Mouse (Mus musculus): ENCODE results near the gene Srm. TPM values are rescaled to one million over a fixed set of nuclear protein-coding genes. Genes with fewer than 3 reads are reported as not detected.

The Srm gene
- polyA plus RNA-seq, 1 experiment from 2014 or later = 156 TPM

DNA sequence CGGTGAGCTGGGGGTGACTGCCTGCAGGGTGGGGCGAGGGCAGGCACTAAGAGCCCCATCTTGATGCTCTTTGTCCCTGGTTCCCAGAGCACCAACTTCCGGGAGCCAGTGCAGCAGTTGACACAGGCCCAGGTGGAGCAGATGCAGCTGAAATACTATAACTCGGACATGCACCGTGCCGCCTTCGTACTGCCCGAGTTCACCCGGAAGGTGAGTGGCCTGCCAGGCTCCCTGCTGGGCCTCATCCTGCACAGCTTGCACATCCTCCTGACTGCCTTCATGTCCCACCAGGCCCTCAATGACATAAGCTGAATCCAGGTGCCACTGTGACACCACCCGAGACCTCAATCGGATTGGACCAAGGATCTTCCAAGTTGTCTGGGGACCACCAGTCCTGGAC, 2.7 kb downstream of the Srm start:
- DNase-seq (ENCODE audit: low spot score) = no peak
- 96% methylated on average over 11 of the region's 11 CpGs for WGBS
- ATAC-seq (ENCODE audit: low FRiP score) = no peak
- no peaks in the 10 kb centered on the region for H3K27me3 ChIP-seq (ENCODE audit: control insufficient read depth, insufficient read depth, low read length)
- H3K9me3 ChIP-seq (ENCODE audit: control insufficient read depth, low read length) = no peaks in the 10 kb centered on the region
- H3K9ac ChIP-seq (ENCODE audit: low read depth, low read length) = no peak overlapping the region
- H3K4me3 ChIP-seq (ENCODE audit: low read depth, low read length) = no peak overlapping the region
- H3K4me2 ChIP-seq (replicated peaks; ENCODE audit: low read depth, low read length) = no peak overlapping the region
- no peak overlapping the region for H3K27ac ChIP-seq (ENCODE audit: low read depth, low read length)
- peaks cover 4% of the 10 kb centered on the region; the same call in 1 of the 2 replicates for H3K4me1 ChIP-seq (replicated peaks; ENCODE audit: control insufficient read depth, insufficient read depth, low read length)
- peaks cover 12% of the 10 kb centered on the region for H3K36me3 ChIP-seq (ENCODE audit: control insufficient read depth, insufficient read depth, low read length)

DNA sequence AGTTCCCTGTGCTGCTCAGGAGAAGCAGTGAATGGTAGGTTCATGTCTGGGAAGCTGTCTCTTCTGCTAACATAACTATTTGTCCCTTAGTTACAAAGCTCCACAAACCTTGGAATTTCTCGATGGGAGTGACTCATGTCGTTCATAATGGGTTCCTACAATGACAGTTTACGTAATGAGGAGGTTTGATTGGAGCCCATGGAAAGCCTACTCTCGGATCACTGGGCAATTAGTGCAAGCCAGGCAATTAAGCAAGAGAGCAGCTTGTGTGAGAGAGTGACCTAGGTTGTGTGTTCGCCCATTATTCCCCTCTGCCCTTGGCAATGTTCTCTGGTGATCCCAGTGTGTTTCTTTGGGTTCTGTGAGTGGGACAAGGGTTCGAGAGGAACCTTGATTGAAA, 4.6 kb downstream of the Srm start:
- WGBS = 87% methylated on average over 6 of the region's 6 CpGs
- H3K27ac ChIP-seq (ENCODE audit: low read depth, low read length) = no peak overlapping the region
- DNase-seq (ENCODE audit: low spot score) (no peak), ATAC-seq (ENCODE audit: low FRiP score) (no peak)
- H3K9ac ChIP-seq (ENCODE audit: low read depth, low read length) = no peak overlapping the region
- H3K36me3 ChIP-seq (ENCODE audit: control insufficient read depth, insufficient read depth, low read length) = peaks cover 12% of the 10 kb centered on the region
- H3K4me2 ChIP-seq (replicated peaks; ENCODE audit: low read depth, low read length) = no peak overlapping the region
- no peaks in the 10 kb centered on the region for H3K27me3 ChIP-seq (ENCODE audit: control insufficient read depth, insufficient read depth, low read length)
- no peaks in the 10 kb centered on the region for H3K9me3 ChIP-seq (ENCODE audit: control insufficient read depth, low read length)
- H3K4me1 ChIP-seq (replicated peaks; ENCODE audit: control insufficient read depth, insufficient read depth, low read length) = peaks cover 4% of the 10 kb centered on the region; the same call in 1 of the 2 replicates
- H3K4me3 ChIP-seq (ENCODE audit: low read depth, low read length) = no peak overlapping the region

DNA sequence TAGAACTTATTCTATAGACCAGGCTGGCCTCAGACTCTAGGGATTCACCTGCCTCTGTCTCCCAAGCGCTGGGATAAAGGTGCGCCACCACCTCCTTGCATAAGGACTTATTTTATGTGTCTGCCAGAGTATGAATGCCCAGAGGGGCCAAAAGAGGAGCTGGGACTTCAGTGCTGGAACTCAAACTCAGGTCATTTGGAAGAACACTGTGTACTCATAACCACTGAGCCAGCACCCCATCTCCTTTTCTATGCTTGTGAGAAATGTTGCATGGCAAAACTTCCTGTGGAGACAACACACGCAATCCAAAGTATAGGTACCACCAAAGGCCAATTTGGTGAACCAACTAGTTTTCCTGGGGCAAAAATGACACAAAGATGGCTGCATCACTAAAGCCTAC, 5.4 kb downstream of the Srm start:
- Histone ChIP-seq H3K27ac (ENCODE audit: low read depth, low read length) (no peak overlapping the region), H3K27me3 (ENCODE audit: control insufficient read depth, insufficient read depth, low read length) (no peaks in the 10 kb centered on the region), H3K9ac (ENCODE audit: low read depth, low read length) (no peak overlapping the region), H3K4me3 (ENCODE audit: low read depth, low read length) (no peak overlapping the region), H3K4me2 (replicated peaks; ENCODE audit: low read depth, low read length) (no peak overlapping the region), H3K4me1 (replicated peaks; ENCODE audit: control insufficient read depth, insufficient read depth, low read length) (peaks cover 4% of the 10 kb centered on the region; the same call in 1 of the 2 replicates), H3K9me3 (ENCODE audit: control insufficient read depth, low read length) (no peaks in the 10 kb centered on the region), H3K36me3 (ENCODE audit: control insufficient read depth, insufficient read depth, low read length) (peaks cover 12% of the 10 kb centered on the region)
- WGBS = 97% methylated on average over 3 of the region's 3 CpGs
- ATAC-seq (ENCODE audit: low FRiP score) (no peak), DNase-seq (ENCODE audit: low spot score) (no peak)

DNA sequence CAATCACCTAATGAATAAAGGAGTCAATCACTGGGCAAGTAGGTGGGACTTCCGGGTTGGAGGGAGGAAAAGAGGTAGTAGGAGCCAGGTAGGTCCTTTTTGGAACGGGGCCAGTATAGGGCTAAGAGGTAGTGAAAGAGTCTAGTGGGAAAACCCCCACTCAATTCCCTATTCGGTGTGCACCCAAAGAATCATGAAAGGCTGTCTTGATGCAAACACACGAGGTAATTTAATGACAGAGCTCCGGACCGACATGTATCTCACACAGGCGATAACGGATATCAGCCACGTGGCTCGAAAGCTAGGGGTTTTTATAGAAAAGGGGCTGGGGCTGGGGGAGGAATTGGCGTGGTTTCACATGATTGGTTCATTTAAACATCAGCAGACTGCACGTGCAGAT, 7.5 kb downstream of the Srm start:
- H3K36me3 ChIP-seq (ENCODE audit: control insufficient read depth, insufficient read depth, low read length) = peaks cover 12% of the 10 kb centered on the region
- WGBS = 94% methylated on average over 12 of the region's 12 CpGs
- no peak overlapping the region for H3K9ac ChIP-seq (ENCODE audit: low read depth, low read length)
- H3K4me3 ChIP-seq (ENCODE audit: low read depth, low read length) = no peak overlapping the region
- no peaks in the 10 kb centered on the region for H3K27me3 ChIP-seq (ENCODE audit: control insufficient read depth, insufficient read depth, low read length)
- DNase-seq (ENCODE audit: low spot score) (no peak), ATAC-seq (ENCODE audit: low FRiP score) (no peak)
- H3K27ac ChIP-seq (ENCODE audit: low read depth, low read length) = no peak overlapping the region
- no peak overlapping the region for H3K4me2 ChIP-seq (replicated peaks; ENCODE audit: low read depth, low read length)
- no peaks in the 10 kb centered on the region for H3K9me3 ChIP-seq (ENCODE audit: control insufficient read depth, low read length)
- H3K4me1 ChIP-seq (replicated peaks; ENCODE audit: control insufficient read depth, insufficient read depth, low read length) = no peaks in the 10 kb centered on the region

DNA sequence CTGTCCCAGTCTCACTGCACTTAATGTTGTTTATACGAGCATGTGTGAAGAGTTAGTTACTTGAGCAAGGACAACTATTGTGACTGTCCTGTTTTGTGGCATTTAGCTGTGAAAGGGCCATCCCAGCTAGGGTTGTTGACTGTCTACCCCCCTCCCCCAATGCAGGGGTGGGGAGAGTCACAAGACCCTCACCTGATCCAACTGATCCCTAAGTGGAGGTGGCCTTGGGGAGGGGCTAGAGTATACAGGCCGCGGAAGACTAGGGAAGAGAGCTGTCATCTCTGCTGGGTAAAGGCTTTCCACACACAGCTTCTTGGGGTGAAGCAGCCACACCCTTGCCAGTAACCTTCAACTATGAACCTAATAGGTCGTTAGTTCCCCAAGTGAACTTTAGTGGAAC, 9.0 kb downstream of the Srm start:
- H3K36me3 ChIP-seq (ENCODE audit: control insufficient read depth, insufficient read depth, low read length) = no peaks in the 10 kb centered on the region
- H3K27ac ChIP-seq (ENCODE audit: low read depth, low read length) = no peak overlapping the region
- no peaks in the 10 kb centered on the region for H3K27me3 ChIP-seq (ENCODE audit: control insufficient read depth, insufficient read depth, low read length)
- H3K9ac ChIP-seq (ENCODE audit: low read depth, low read length) = no peak overlapping the region
- ATAC-seq (ENCODE audit: low FRiP score) (no peak), DNase-seq (ENCODE audit: low spot score) (no peak)
- no peak overlapping the region for H3K4me2 ChIP-seq (replicated peaks; ENCODE audit: low read depth, low read length)
- H3K4me1 ChIP-seq (replicated peaks; ENCODE audit: control insufficient read depth, insufficient read depth, low read length) = no peaks in the 10 kb centered on the region
- H3K9me3 ChIP-seq (ENCODE audit: control insufficient read depth, low read length) = no peaks in the 10 kb centered on the region
- WGBS = 88% methylated on average over 4 of the region's 4 CpGs
- no peak overlapping the region for H3K4me3 ChIP-seq (ENCODE audit: low read depth, low read length)

DNA sequence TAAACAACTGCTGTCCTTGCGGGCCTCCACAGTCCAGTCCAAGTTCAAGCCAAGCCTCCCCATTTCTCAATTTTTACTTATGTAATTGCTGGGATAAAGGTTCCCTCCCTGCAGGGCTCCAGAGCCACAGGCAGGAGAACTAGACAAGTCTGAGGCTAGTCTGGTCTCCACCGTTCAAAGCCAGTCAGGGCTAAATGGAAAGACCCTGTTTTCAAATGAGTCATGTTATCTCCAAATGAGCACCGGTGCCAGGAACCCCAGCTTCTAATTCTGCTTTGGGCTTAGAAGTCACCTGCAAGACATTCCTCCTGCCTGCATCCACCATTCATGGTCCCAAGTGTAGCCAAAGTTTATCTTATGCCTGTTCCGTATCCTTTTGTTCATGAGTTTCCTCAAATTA, 10.6 kb downstream of the Srm start:
- Histone ChIP-seq H3K4me3 (ENCODE audit: low read depth, low read length) (no peak overlapping the region), H3K4me1 (replicated peaks; ENCODE audit: control insufficient read depth, insufficient read depth, low read length) (no peaks in the 10 kb centered on the region), H3K9me3 (ENCODE audit: control insufficient read depth, low read length) (no peaks in the 10 kb centered on the region), H3K27me3 (ENCODE audit: control insufficient read depth, insufficient read depth, low read length) (no peaks in the 10 kb centered on the region), H3K27ac (ENCODE audit: low read depth, low read length) (no peak overlapping the region), H3K36me3 (ENCODE audit: control insufficient read depth, insufficient read depth, low read length) (no peaks in the 10 kb centered on the region), H3K9ac (ENCODE audit: low read depth, low read length) (no peak overlapping the region), H3K4me2 (replicated peaks; ENCODE audit: low read depth, low read length) (no peak overlapping the region)
- no peak for ATAC-seq (ENCODE audit: low FRiP score)
- no peak for DNase-seq (ENCODE audit: low spot score)
- WGBS = 84% methylated on average over 4 of the region's 4 CpGs

DNA sequence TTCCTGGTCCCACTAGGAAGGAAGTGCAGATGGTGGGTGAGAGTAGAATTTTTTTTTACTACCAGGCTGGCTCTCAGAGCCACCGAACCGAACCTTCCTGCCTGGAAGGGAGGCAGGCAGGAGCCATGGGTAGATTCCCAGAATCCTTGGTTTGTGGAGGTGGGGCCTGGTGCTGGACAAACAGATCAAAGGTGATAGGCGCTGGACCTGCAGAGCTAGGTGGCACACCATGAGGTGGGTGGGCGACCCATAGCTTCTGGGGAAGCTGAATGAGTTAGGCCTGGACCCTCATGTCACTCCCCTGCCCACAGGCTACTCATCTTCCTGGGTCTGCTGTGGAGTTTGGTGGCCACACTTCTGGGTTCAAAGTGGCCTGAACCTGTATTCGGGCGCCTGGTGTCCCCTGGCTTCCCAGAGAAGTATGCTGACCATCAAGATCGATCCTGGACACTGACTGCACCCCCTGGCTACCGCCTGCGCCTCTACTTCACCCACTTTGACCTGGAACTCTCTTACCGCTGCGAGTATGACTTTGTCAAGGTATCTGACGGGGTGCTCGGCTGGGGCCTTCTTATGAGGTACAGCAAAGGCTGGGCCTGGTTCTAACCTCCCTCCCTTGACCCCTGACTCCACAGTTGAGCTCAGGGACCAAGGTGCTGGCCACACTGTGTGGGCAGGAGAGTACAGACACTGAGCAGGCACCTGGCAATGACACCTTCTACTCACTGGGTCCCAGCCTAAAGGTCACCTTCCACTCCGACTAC, 11.2 kb downstream of the Srm start, which contains the start of gene Masp2:
Gene Masp2 (plus strand): TSS at position 198 of the 764 bp plus-strand sequence.
- Histone ChIP-seq H3K4me3 (ENCODE audit: low read depth, low read length) (no peak within 1 kb of the TSS), H3K27ac (ENCODE audit: low read depth, low read length) (no peak within 1 kb of the TSS), H3K9me3 (ENCODE audit: control insufficient read depth, low read length) (no peaks in the 10 kb centered on the region), H3K9ac (ENCODE audit: low read depth, low read length) (no peak within 1 kb of the TSS), H3K27me3 (ENCODE audit: control insufficient read depth, insufficient read depth, low read length) (no peaks in the 10 kb centered on the region), H3K4me1 (replicated peaks; ENCODE audit: control insufficient read depth, insufficient read depth, low read length) (no peaks in the 10 kb centered on the region), H3K4me2 (replicated peaks; ENCODE audit: low read depth, low read length) (no peak within 1 kb of the TSS), H3K36me3 (ENCODE audit: control insufficient read depth, insufficient read depth, low read length) (no peaks in the 10 kb centered on the region)
- WGBS = 86% methylated on average over 14 of the region's 14 CpGs
- DNase-seq (ENCODE audit: low spot score) (no peak), ATAC-seq (ENCODE audit: low FRiP score) (no peak)

DNA sequence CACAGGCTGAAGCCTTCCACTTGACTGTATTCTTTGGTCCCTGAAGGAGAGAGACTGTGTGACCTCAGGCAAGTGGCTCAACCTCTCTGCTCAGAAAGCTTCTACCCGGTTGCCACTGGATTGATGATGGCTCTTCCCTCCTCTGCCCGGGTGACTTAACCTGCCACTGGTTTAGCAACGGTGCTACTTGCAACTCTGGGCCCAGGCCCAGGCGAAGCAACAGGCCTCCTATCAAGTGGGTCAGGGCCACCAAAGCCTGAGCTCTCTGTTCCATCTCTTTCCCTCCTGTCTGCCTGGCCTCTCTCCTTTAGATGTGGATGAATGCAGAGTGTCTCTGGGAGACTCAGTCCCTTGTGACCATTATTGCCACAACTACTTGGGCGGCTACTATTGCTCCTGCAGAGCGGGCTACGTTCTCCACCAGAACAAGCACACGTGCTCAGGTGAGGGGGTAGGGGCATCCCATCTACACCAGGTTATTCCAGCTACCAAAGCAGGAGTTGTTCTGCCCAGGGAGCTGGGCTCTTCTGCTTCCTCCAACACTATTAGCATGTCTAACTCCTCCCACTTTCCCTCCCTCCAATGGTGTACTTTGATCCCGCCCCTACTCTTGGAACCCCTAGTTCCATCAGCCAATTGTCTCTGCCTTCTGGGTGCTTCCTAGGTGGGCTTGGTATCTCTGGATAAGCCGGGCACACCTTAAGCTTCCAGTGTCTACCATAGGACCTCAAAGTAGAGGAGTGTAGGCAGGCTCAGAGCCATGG, 12.3 kb downstream of the Srm start:
- no peak overlapping the region for H3K4me3 ChIP-seq (ENCODE audit: low read depth, low read length)
- 71% methylated on average over 10 of the region's 10 CpGs for WGBS
- ATAC-seq (ENCODE audit: low FRiP score) (no peak), DNase-seq (ENCODE audit: low spot score) (no peak)
- H3K4me1 ChIP-seq (replicated peaks; ENCODE audit: control insufficient read depth, insufficient read depth, low read length) = no peaks in the 10 kb centered on the region
- no peaks in the 10 kb centered on the region for H3K27me3 ChIP-seq (ENCODE audit: control insufficient read depth, insufficient read depth, low read length)
- no peak overlapping the region for H3K9ac ChIP-seq (ENCODE audit: low read depth, low read length)
- H3K27ac ChIP-seq (ENCODE audit: low read depth, low read length) = no peak overlapping the region
- H3K36me3 ChIP-seq (ENCODE audit: control insufficient read depth, insufficient read depth, low read length) = no peaks in the 10 kb centered on the region
- H3K4me2 ChIP-seq (replicated peaks; ENCODE audit: low read depth, low read length) = no peak overlapping the region
- H3K9me3 ChIP-seq (ENCODE audit: control insufficient read depth, low read length) = no peaks in the 10 kb centered on the region

DNA sequence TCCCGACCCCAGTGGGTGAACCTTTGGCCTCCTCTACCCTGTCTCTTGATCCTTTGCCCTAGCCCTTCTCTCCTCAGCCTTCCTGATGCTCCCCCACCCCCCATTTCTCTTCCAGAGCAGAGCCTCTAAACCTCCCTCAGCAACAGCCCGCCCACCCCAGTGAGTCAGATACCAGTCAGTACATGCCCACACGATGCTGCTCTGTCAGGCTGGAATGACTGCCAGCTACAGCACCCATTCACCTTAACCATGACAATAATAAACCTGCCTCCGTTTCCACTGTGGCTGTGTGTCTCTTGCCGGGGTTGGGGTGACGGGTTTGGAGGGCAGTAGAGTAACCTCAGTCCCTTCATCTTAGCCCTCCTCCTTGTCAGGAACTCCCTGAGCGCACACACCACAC, 12.8 kb downstream of the Srm start:
- DNase-seq (ENCODE audit: low spot score) (no peak), ATAC-seq (ENCODE audit: low FRiP score) (no peak)
- H3K36me3 ChIP-seq (ENCODE audit: control insufficient read depth, insufficient read depth, low read length) = no peaks in the 10 kb centered on the region
- no peak overlapping the region for H3K4me2 ChIP-seq (replicated peaks; ENCODE audit: low read depth, low read length)
- WGBS = 76% methylated on average over 7 of the region's 7 CpGs
- H3K4me3 ChIP-seq (ENCODE audit: low read depth, low read length) = no peak overlapping the region
- H3K4me1 ChIP-seq (replicated peaks; ENCODE audit: control insufficient read depth, insufficient read depth, low read length) = no peaks in the 10 kb centered on the region
- no peak overlapping the region for H3K27ac ChIP-seq (ENCODE audit: low read depth, low read length)
- H3K9me3 ChIP-seq (ENCODE audit: control insufficient read depth, low read length) = no peaks in the 10 kb centered on the region
- H3K9ac ChIP-seq (ENCODE audit: low read depth, low read length) = no peak overlapping the region
- H3K27me3 ChIP-seq (ENCODE audit: control insufficient read depth, insufficient read depth, low read length) = no peaks in the 10 kb centered on the region

Data from hindbrain, embryonic 11.5 days (tissue).